In genomic region chr3:144717835-144718234, GRCm38 (mm10) we compare ENCODE assay signal across 10 mouse cellular contexts. TPM values are rescaled to one million over a fixed set of nuclear protein-coding genes. Genes with fewer than 3 reads are reported as not detected.
DNase-seq lines count a peak whose midpoint lies in the region; ATAC-seq and TF ChIP-seq lines count a peak whose summit lies in the region.
"Had no signal": no experiment of that assay in that cellular context is flagged by ENCODE, and none has a peak within 500 bp of the region (broad histone marks: within the 10 kb centered on the region; RNA-seq: fewer than 3 reads in every experiment).

No protein-coding gene starts in this region.

- no peak overlapping the region for H3K9ac ChIP-seq in kidney, postnatal 0 days (ENCODE audit: low read depth, low read length)
- no peak overlapping the region for H3K9ac ChIP-seq in embryonic facial prominence, embryonic 12.5 days
- no peak overlapping the region for H3K9ac ChIP-seq in midbrain, embryonic 13.5 days (replicated peaks)

- peaks cover 15% of the 10 kb centered on the region; the same call in 1 of the 2 replicates for H3K4me1 ChIP-seq in kidney, postnatal 0 days (replicated peaks; ENCODE audit: insufficient read depth, low read length)
- peaks cover 14% of the 10 kb centered on the region for H3K4me1 ChIP-seq in embryonic facial prominence, embryonic 12.5 days
- peaks cover 32% of the 10 kb centered on the region for H3K4me1 ChIP-seq in hindbrain, embryonic 10.5 days (replicated peaks)
- peaks cover 39% of the 10 kb centered on the region for H3K4me1 ChIP-seq in midbrain, embryonic 13.5 days (replicated peaks)
- H3K4me1 ChIP-seq in cerebellum, adult 2 months (ENCODE audit: control insufficient read depth, insufficient read depth, low read length) = peaks cover 16% of the 10 kb centered on the region

- 79% methylated on average over 6 of the region's 6 CpGs for WGBS in kidney, postnatal 0 days
- WGBS in embryonic facial prominence, embryonic 12.5 days = 84% methylated on average over 6 of the region's 6 CpGs
- 90% methylated on average over 6 of the region's 6 CpGs for WGBS in hindbrain, embryonic 10.5 days
- 82% methylated on average over 6 of the region's 6 CpGs for WGBS in midbrain, embryonic 13.5 days
- WGBS in cerebellum, adult 2 months = 71% methylated on average over 6 of the region's 6 CpGs

- H3K4me2 ChIP-seq in kidney, postnatal 0 days (ENCODE audit: low read length) = no peak overlapping the region
- peak overlapping the region; percentile 16; the same call in 1 of the 2 replicates for H3K4me2 ChIP-seq in embryonic facial prominence, embryonic 12.5 days (replicated peaks)
- H3K4me2 ChIP-seq in midbrain, embryonic 13.5 days (replicated peaks) = peak overlapping the region; percentile 36

- H3K9me3 ChIP-seq in kidney, postnatal 0 days (replicated peaks; ENCODE audit: low read length) = no peaks in the 10 kb centered on the region
- H3K9me3 ChIP-seq in embryonic facial prominence, embryonic 12.5 days = no peaks in the 10 kb centered on the region
- no peaks in the 10 kb centered on the region for H3K9me3 ChIP-seq in hindbrain, embryonic 10.5 days
- H3K9me3 ChIP-seq in midbrain, embryonic 13.5 days = no peaks in the 10 kb centered on the region

- DNase-seq in kidney, postnatal 0 days (ENCODE audit: low spot score) = peak; percentile 10
- DNase-seq in kidney, adult 18-20 months = no peak
- DNase-seq in hindbrain, embryonic 10.5 days (ENCODE audit: low spot score) = no peak
- no peak for DNase-seq in cerebellum, adult 2 months
- no peak for DNase-seq in left cerebral cortex, adult 9 months (ENCODE audit: low spot score in 2 of 2)
- DNase-seq in gastrocnemius, adult 8-10 months (ENCODE audit: low spot score in 2 of 2) = no peak
- DNase-seq: cerebellum, adult 8-10 months had no signal

- H3K36me3 ChIP-seq in kidney, postnatal 0 days (ENCODE audit: insufficient read depth, low read length) = no peaks in the 10 kb centered on the region
- no peaks in the 10 kb centered on the region for H3K36me3 ChIP-seq in embryonic facial prominence, embryonic 12.5 days
- H3K36me3 ChIP-seq in hindbrain, embryonic 10.5 days = peaks cover 8% of the 10 kb centered on the region; the same call in 1 of the 2 replicates
- no peaks in the 10 kb centered on the region for H3K36me3 ChIP-seq in midbrain, embryonic 13.5 days

- H3K27ac ChIP-seq in kidney, postnatal 0 days = no peak overlapping the region
- no peak overlapping the region for H3K27ac ChIP-seq in embryonic facial prominence, embryonic 12.5 days
- H3K27ac ChIP-seq in hindbrain, embryonic 10.5 days = no peak overlapping the region
- no peak overlapping the region for H3K27ac ChIP-seq in midbrain, embryonic 13.5 days
- H3K27ac ChIP-seq in cerebellum, adult 2 months (ENCODE audit: insufficient read depth, low read length) = no peak overlapping the region

- no peak for TF ChIP-seq CTCF in kidney, postnatal 0 days (IDR thresholded peaks at IDR 0.05; ENCODE audit: low read depth)
- no peak for TF ChIP-seq CTCF in cerebellum, adult 2 months (IDR thresholded peaks at IDR 0.05; ENCODE audit: borderline replicate concordance, insufficient read depth, low read depth, low read length)

- no peak for ATAC-seq in kidney, postnatal 0 days (replicated peaks; ENCODE audit: low FRiP score, low read depth)
- ATAC-seq in embryonic facial prominence, embryonic 12.5 days (ENCODE audit: insufficient number of reproducible peaks, insufficient read depth, low FRiP score, low TSS enrichment) = no peak
- no peak for ATAC-seq in midbrain, embryonic 13.5 days
- ATAC-seq: Patski had no signal

- no peaks in the 10 kb centered on the region for H3K27me3 ChIP-seq in kidney, postnatal 0 days (ENCODE audit: insufficient read depth, low read length)
- H3K27me3 ChIP-seq in embryonic facial prominence, embryonic 12.5 days = no peaks in the 10 kb centered on the region
- no peaks in the 10 kb centered on the region for H3K27me3 ChIP-seq in hindbrain, embryonic 10.5 days (ENCODE audit: insufficient read depth, poor library complexity, severe bottlenecking)
- no peaks in the 10 kb centered on the region for H3K27me3 ChIP-seq in midbrain, embryonic 13.5 days
- no peaks in the 10 kb centered on the region for H3K27me3 ChIP-seq in cerebellum, adult 2 months (ENCODE audit: control insufficient read depth, insufficient read depth, low read length)
- H3K27me3 ChIP-seq: Patski had no signal

- no peak overlapping the region for H3K4me3 ChIP-seq in kidney, postnatal 0 days (replicated peaks; ENCODE audit: low read depth, low read length)
- H3K4me3 ChIP-seq in embryonic facial prominence, embryonic 12.5 days = no peak overlapping the region
- 0 out of 2 replicates have a peak overlapping the region, but pooled peaks have one; percentile 6 for H3K4me3 ChIP-seq in hindbrain, embryonic 10.5 days
- peak overlapping the region; percentile 13 for H3K4me3 ChIP-seq in midbrain, embryonic 13.5 days (replicated peaks)
- no peak overlapping the region for H3K4me3 ChIP-seq in cerebellum, adult 2 months (replicated peaks; ENCODE audit: insufficient read depth, low read depth, low read length)

- TF ChIP-seq POLR2A in cerebellum, adult 2 months (IDR thresholded peaks at IDR 0.05; ENCODE audit: borderline replicate concordance, insufficient read depth, low read length) = no peak

RNA-seq across cellular contexts. Expression of gene Sh3glb1, which starts 2.3 kb away (rescaled TPM):
- polyA plus RNA-seq in kidney, postnatal 0 days (2015; fragmentation: Nextera tagmentation; extraction: Ambion mirVana) = 128 and 129 TPM in 2 replicates
- polyA plus RNA-seq in embryonic facial prominence, embryonic 12.5 days (2016; fragmentation: Nextera tagmentation; extraction: Ambion mirVana) = 93.7 and 99.2 TPM in 2 replicates
- 75.9 and 82.2 TPM in 2 replicates for polyA plus RNA-seq in hindbrain, embryonic 10.5 days (2016; fragmentation: Nextera tagmentation; extraction: Ambion mirVana)
- 98.1 and 99.6 TPM in 2 replicates for polyA plus RNA-seq in midbrain, embryonic 13.5 days (2015; fragmentation: Nextera tagmentation; extraction: Ambion mirVana)
- polyA plus RNA-seq in cerebellum, adult 2 months (2012; rRNA removed) = 25.2 and 25.5 TPM in 2 replicates
- 100 to 1,000 TPM; 304 to 397 (median 329) TPM for total RNA-seq in gastrocnemius, adult 8-10 months (2022)

RNA-seq across cellular contexts. Expression of gene Clca3a1, which starts 42.9 kb away (rescaled TPM):
- polyA plus RNA-seq in kidney, postnatal 0 days (2015; fragmentation: Nextera tagmentation; extraction: Ambion mirVana) = 16.1 and 20.4 TPM in 2 replicates
- 0.31 and 0.42 TPM in 2 replicates for polyA plus RNA-seq in embryonic facial prominence, embryonic 12.5 days (2016; fragmentation: Nextera tagmentation; extraction: Ambion mirVana)
- polyA plus RNA-seq in hindbrain, embryonic 10.5 days (2016; fragmentation: Nextera tagmentation; extraction: Ambion mirVana) = not detected in 2 replicates
- 0.17 and 0.19 TPM in 2 replicates for polyA plus RNA-seq in midbrain, embryonic 13.5 days (2015; fragmentation: Nextera tagmentation; extraction: Ambion mirVana)
- polyA plus RNA-seq in cerebellum, adult 2 months (2012; rRNA removed) = 0.03 TPM in 2 replicates
- total RNA-seq in gastrocnemius, adult 8-10 months (2022) = under 1 TPM in 3 of 4 experiments, not detected in 1; 0.07 to 0.27 (median 0.07) TPM

Comparison
In these comparisons a context has a peak if more than half of its experiments do, and no peak if none do; other contexts are left out.
1. H3K4me3 ChIP-seq: peak in hindbrain, embryonic 10.5 days (single experiment) and midbrain, embryonic 13.5 days (single experiment); none in kidney, postnatal 0 days (single experiment), embryonic facial prominence, embryonic 12.5 days (single experiment) and cerebellum, adult 2 months (single experiment).
2. RNA of gene Clca3a1, which starts 42.9 kb away (polyA plus RNA-seq): 16.1 to 20.4 TPM in kidney, postnatal 0 days; 0.31 to 0.42 TPM in embryonic facial prominence, embryonic 12.5 days, 0.17 to 0.19 TPM in midbrain, embryonic 13.5 days, 0.03 TPM in cerebellum, adult 2 months and not detected in hindbrain, embryonic 10.5 days; every median in the first group is over 10 times any median in the second.